Mouse (Mus musculus): Measurements from ENCODE around the gene Tmf1.

Gene Tmf1

DNA sequence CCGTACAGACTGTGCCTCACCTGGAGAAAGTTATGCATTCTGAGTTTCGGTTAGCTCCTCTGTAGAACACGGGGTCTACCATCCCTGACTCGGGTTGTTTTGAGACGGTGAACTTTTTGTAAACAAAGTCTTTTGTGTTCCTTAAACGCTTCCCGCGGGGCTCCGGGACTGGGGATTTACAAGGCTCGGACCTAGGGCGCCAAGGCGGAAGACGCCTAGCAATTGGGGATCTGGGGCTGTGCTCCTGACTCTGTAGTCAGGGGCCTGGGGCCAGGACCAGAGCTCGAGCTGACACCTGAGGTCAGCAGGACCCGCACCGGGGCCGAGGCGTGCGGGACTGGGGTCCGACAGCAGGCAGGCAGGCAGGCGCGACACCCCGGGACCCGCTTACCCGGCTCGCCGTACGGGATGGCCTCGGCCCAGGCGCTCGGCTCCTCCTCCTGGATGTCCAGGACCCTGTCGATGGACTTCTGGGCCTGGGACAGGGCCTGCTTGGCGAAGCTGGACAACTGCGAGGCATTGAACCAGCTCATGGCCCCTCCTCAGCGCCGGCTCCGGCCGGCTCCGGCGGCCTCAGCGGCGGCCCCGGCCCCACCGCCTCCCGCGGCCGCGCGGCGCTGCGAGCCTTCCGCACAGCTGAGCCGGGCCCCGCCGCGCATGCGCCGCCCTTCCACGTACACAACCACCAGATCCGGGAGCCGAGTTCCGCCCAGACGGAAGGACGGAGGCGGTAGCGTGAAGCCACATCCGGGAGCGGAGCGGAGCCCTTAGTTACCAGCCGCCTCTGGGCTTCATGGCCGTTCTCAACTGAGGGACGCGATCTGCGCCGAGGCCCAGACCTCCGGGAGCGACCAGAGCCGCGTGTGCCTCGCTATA is at the start of gene Tmf1:
TSS of gene Tmf1 (minus strand) at position 632 of the 876 bp plus-strand sequence.
- in situ Hi-C loops (cut with MboI; ENCODE audit: low sequenced_read_pairs), result no loop called here

DNA sequence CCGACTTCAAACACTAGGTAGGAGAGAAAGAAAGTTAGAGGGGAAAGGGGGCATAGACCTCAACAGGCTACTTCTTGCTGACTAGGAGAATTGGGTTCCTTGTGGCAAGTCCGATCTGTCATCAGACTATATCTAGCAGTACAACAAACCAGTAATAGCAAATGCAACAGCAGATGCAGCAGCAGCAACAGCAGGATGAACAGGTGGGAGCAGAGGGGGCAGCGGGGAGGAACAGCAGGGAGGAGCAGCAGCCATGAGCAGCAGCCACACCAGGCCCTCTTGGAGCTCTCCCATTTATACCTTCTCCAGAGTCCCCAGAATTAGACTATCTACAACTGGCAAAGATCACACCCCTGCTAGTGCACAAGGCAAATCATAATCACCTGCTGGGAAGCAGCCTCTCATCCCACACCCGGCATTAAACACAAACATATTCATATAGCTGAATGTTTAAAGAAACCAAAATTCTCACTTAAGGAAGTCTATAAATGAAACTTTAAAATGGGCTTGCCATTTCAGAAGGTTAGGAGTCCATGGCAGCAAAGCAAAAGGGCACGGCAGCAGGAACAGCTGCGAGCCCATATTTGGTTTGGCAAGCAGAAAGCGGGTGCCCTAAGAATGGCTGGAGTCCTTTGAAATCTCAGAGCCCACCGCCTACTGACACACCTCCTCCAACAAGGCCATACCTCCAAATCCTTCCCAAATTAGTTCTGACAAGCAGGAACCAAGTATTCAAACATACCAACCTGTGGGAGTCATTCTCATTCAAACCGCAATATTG is 48.3 kb upstream of the Tmf1 start:
- in situ Hi-C loops (cut with MboI; ENCODE audit: low sequenced_read_pairs), result no loop called here

DNA sequence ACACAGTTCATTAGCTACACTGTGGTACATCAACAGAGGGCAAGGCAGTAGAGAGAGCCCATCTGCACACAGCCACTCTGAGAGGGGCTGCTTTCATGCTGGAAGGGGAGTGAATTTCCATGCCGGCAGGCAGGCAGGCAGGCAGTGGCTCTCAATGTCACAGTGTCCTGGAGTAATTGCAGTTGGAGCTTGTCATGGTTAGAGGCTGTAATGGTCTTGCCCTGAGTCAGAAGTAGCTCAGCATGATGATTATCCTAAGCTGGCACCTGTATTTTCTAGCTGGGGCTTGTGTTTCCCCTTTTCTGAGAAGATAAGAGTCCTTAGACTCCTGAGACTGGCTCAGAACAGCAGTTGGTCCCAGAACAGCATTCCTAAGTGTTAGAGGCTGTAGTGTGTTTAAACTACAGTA is 47.2 kb upstream of the Tmf1 start:
- in situ Hi-C loops (cut with MboI; ENCODE audit: low sequenced_read_pairs), result no loop called here

DNA sequence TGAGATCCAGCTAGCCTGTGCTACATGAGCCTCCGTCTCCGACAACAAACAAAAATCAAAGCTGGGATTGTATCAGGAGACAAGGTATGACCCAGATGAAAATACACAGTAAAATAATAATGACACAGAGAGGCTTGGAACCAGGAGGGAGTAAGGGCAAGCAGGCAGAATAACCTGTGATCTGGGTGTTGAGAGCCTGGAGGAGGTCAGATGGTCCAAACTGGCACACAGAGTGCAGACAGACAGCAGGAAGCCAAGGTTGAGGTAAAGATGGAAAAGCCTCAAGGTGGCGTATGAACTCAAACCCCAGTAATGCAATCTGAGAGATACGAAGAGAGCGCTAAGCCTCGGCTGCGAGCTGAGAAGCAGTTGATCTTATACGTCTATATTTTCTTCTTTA is 45.6 kb upstream of the Tmf1 start:
- in situ Hi-C loops (cut with MboI; ENCODE audit: low sequenced_read_pairs), result no loop called here

DNA sequence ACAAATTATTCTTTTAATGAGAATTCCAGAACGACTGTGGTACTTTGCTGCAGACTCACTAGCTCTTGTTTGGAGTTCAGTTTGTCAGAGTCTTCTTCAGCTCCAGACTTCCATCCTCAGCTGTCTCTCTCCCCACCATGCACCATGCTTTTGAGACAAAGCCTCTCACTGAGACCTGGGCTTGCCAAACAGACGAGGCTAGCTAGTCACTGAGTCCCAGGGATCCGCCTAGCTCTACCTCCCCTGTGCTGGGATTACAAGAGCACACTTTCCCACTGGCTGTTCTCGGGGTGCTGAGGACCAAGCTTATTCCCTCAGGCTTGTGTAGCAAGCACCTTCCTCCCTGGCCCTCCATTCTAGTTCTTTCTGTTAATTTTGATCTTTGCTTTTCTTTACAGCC is 44.6 kb upstream of the Tmf1 start:
- in situ Hi-C loops (cut with MboI; ENCODE audit: low sequenced_read_pairs), result no loop called here

DNA sequence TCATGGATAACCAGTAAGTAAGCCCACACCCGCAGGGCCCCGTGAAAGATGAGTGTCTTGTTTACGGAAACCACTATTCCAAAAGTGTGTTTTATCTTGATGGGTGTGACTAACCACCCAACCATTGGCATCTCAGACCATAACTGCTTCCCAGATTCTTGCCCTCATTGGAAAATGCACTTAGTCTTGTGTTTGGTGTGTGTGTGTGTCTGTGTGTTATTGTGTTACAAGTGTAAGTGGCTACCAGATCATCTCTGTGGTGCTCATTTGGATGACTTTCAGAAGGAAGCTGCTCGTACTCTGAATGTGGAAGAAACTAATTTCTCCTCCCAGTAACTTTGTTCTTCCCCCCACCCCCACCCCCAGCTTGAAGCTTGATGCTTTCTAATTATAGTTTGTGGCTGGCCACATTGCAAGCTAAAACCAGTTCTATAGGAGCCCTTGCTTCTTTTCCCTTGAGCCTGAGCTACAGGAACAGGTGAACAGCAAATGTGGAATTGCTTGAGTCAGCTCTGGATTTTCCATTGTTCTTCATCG is 44.1 kb upstream of the Tmf1 start:
- in situ Hi-C loops (cut with MboI; ENCODE audit: low sequenced_read_pairs), result no loop called here

DNA sequence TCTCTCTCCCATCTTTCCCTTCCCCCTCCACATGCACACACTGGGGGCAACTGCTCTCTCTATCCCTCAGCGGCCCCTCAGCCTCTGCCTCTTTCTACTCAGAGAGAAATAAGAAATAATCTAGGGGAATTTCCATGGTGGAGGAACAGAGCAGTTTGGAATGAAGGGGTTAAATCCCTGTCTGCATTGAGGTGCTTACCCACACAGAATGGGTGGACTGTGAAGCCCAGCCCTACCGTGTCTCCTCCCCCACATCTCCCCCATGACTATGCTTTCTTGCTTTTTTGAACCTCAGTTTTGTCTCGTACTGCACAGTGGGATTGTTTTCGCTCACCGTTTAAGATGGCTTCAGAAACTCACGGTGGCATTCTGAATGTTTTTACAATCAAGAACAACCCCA is 43.4 kb upstream of the Tmf1 start:
- in situ Hi-C loops (cut with MboI; ENCODE audit: low sequenced_read_pairs), result no loop called here

DNA sequence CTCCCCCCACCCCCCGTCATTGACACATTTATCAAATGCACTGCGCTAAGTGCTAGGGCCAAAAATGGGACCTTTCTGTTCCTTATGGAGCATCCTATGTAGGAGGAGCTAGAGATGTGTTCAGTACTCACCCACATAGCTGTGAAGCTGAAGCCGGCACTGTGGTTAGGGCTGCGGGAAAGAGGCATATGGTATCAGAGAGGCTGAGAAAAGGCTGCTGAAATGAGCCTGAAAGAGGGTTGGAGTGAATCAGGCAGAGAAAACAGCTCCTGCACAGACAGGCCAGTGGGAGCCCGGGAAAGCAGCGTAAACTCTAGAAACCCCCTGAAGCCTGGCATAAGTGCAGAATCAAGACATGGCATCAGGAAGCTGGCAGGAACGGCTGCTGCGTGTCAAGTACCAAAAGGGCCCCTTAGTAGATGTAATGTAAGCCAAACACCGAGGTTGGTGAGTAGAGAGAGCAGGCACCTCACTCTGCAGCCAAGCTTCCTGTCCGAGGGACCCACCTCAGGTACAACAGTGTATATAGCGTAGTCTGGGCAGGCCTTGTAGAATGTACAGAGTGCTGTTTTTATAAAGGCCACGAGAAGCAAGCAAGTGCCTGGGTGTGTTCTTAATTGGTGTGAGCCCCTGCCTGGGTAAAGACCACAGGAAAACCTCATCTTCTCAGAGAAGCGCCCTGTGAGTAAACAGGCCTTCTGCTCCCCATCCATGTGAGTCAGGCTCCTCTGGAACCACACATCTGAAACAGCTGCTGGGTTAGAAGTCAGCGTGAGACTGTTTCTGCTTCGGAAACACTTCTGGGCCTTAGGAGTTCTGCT is 42.5 kb upstream of the Tmf1 start:
- in situ Hi-C loops (cut with MboI; ENCODE audit: low sequenced_read_pairs), result no loop called here

DNA sequence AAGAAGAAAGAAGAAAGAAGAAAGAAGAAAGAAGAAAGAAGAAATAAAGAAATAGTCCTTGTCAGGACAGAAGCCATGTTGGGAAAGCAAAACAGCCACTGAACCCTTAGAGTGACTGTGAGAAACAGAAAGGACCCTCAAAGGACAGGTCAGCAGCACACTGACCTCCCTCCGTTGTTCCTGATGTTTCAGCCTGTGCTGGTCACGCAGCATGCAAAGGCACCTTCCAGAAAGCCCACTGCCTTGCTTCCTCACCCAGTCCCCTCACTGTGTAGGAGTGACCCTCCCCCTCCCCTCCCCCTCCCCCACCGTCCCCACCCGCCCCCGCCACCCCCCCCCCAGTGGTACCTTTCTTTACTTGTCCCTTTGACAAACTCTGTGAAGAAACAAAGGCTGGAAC is 41.8 kb upstream of the Tmf1 start:
- in situ Hi-C loops (cut with MboI; ENCODE audit: low sequenced_read_pairs), result no loop called here

DNA sequence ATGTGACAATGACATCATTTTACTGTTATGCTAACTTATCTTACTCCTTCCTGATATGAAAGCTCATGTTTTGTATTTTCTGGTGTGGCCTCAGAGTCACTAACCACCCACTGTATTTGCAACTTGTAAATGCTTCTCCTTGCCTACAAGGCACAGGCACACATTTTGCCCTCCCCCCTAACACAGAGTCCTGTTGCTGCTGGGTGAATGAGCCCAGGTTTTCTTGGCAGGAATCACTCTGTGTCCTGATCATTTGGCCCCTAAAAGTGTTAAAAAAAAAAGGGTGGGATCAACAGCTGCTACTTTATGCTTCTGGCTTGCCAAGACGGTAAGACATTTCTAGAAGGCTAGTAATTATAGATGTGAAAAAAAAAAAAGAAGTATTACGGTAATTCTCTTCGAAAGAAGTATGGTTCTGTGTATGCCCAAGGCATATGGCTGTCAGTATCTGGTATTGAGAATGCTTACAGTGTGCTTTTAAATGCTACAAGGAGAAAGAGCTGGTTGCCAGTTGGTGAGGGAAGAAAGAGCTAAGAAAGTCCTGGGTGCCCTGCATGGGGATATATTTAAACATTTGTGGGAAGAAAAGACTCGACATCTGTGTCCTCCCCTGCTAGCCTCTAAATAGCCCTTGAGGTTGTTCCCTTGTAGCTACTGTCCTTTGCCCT is 37.4 kb upstream of the Tmf1 start:
- in situ Hi-C loops (cut with MboI; ENCODE audit: low sequenced_read_pairs), result no loop called here

DNA sequence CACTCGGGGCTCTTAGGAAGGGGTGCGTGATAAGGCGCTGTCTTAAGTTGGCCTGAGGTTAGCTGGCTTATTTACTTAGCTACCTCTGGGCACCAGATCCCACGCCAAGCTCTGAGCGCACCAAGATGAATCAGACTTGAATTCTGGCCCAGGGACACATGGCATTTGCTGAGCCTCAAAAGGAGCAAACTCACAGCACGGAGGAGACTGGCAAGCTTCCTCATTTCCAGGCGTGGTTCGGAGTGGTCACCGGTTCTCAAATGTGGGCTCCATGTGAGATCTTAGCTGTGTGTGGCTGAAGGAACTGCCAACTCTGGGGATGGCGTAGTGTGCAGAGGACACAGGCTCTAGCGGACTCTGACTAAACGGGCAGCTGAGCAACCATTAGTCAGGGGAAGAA is 33.1 kb upstream of the Tmf1 start:
- in situ Hi-C loops (cut with MboI; ENCODE audit: low sequenced_read_pairs), result no loop called here

DNA sequence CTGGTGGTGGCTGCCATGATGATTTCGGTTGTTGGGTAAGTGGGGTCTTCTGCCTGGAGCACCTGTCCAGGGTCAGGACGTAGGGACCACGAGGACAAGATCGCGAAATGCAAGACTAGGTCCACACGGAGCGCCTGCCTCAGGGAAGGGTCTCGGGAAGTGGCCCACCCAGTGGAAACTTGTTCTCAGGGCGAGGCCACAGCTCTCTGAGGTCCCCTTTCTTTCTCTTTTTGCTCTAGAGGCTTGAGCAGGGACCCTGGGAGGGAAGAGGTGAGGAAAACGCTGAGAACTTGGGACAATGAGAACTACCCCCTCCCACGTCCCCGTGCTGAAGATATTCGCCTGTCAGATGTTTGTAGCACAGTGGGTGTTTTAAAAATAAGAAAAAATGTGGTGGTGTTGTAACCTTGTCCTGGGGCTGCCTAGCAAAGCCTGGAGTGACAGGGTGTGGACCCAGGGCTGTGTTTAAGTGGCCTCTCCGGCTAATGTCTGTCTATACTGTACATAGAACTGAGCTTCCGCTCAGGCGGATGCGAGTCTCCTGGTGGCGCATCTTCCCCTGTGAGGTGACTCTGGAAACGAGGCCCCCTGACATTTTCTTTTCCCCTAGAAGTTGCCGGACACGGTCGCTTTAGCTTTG is 32.2 kb upstream of the Tmf1 start:
- in situ Hi-C loops (cut with MboI; ENCODE audit: low sequenced_read_pairs), result no loop called here

DNA sequence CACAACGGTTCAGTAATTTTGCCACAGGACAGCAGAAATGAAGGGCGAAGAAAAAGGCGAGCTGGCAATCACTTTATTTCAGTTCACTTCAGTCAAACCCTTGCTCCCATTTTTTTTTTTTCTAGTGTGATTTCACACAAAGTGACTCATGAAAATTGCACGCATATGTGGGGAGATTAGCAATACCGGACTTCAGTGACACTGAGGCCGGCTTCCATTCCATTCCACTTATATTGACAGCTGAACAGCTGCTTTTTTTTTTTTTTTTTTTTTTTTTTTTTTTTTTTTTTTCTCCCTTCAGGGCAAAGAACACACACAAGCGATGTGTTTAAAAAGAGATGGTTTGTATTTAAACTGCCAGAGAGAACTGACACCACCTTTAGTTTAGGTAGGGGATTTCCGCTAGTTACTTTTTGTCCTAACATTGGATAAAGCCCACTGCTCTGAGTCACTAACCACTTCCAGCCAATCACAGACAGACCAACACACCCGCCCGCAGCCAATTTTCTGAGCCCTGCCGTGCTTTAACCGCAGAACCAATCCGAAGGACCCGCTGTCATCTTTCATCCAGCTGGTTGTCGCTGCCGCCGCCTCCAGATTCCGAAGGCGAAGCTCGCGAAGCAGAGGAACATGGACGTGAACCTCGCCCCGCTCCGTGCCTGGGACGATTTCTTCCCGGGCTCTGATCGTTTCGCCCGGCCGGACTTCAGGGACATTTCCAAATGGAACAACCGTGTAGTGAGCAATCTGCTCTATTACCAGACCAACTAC is 31.5 kb upstream of the Tmf1 start, which contains the start of gene Arl6ip5:
TSS of gene Arl6ip5 (plus strand) at position 499 of the 771 bp plus-strand sequence.
- in situ Hi-C loops (cut with MboI; ENCODE audit: low sequenced_read_pairs), result no loop called here

DNA sequence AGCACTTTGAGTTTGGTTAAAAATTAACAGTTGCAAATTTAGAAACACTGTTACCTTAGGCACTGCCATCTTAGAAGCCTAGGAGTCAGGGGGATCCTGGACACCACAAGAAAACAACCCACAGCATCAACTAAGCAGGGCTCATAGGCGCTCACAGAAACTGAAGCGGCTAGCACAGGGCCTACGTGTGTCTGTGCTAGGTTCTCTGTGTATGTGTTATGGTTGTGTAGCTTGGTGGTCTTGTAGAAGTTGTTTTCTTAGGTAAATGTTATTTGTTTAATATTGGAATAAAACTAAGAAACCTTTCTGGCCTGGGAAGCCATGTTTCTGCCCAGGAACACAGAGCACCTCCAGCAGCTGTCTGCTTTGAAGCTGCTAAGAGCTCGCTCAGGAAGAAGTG is 30.8 kb upstream of the Tmf1 start:
- in situ Hi-C loops (cut with MboI; ENCODE audit: low sequenced_read_pairs), result no loop called here

DNA sequence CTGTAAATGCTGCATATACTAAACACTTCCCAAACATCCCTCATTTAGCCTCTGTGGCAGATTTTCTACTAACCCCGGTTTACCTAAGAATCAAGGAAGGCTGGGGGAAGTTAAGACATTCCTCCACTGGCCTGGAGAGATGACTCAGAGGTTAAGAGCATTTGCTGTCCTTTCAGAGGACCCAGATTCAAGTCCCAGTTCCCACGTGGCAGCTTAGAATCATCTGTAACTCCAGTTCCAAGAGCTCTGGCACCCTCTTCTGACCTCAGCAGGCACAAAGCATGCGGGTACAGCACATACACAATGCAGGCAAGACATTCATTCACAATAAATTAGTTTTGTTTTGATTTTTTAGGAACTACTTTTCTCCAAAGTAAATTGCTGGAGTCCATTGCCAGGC is 30.3 kb upstream of the Tmf1 start:
- in situ Hi-C loops (cut with MboI; ENCODE audit: low sequenced_read_pairs), result no loop called here

DNA sequence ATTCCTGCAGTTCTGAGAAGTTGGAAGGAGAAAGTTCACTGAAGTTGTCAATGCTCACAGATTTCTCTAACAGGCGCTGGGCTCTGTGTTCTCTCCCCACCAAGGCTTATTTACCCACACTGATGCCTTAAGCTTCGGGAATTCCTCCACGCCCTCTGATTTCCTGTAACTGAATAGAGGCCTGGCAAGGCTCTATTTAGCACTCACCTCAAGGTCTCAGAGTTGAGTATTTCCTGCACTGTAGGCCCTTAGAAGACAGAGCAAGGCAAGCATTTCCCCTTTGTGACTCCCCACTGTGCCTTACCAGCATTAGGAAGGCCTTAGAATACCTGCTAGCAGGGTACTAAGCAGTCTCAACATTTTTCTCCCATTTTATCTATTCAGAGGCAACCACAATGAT is 29.5 kb upstream of the Tmf1 start:
- in situ Hi-C loops (cut with MboI; ENCODE audit: low sequenced_read_pairs), result no loop called here

DNA sequence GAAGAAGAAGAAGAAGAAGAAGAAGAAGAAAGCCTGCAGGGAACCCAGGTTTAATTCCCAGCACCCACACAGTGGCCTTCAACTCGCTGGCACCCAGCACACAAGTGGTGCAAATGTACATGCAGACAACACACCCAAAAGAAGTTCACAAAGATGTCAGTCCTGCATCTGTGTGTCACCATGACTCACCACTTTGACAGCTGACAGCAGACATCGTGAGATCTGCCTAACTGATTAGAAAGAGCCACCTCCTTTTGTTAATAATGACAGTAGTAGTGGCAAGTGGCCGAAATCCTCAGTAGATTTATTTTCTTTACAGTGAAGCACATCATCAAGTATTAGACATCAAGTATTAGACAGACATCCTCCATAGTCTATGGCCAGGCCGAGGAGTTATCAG is 28.2 kb upstream of the Tmf1 start:
- in situ Hi-C loops (cut with MboI; ENCODE audit: low sequenced_read_pairs), result no loop called here

DNA sequence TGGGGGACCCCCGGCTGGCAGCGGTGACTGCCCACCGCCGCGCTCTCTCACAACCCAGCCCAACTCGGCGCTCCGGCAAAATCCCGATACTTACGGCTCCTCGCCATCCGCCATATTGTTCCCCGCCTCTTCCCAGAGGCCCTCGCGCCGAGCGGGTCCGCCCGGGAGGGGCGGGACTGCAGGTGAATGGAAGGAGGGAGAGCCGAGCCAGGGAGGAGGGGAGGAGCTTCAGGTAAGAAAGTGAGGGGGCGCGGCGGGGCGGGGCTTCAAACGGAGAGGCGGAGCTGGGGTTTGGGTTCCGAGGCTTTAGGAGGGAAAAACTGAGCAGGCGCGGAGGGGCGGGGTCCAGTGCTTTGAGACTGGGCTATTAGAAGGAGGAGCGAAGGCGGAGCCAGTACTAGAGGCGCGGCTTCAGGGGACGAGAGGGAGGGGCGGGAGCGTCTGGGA is 26.5 kb upstream of the Tmf1 start, which contains the start of gene Uba3:
TSS of gene Uba3 (minus strand) at position 209 of the 447 bp plus-strand sequence.
- in situ Hi-C loops (cut with MboI; ENCODE audit: low sequenced_read_pairs), result no loop called here

DNA sequence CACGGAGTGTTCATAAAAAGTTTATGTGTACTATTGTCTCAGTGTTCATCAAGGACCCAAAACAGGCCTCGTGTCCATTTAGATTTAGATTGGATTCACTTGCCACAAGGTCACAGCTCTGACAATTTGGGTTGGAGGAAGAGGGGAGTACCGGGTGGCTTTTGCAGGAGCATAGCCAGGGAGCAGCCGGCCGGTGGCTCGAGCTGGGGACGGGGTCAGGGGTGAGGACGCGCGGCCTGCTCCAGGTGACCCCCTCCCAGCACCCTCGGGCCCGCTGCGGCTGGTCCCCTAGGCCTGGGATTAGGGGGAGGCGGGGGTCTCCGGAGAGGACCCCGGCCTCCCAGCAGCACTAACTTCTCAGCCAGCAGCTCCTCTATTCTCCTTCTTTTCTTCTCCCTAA is 26.0 kb upstream of the Tmf1 start:
- in situ Hi-C loops (cut with MboI; ENCODE audit: low sequenced_read_pairs), result no loop called here

Measured in CH12F3 (cell line).